Mouse (Mus musculus) MEL (cell line): ENCODE results near the gene Olfr1396. TPM values are rescaled to one million over a fixed set of nuclear protein-coding genes. Genes with fewer than 3 reads are reported as not detected.

ENCODE experiments used
- DNase-seq: peaks from one replicate; pipeline ENCODE4 v3.0.0; 2011; ENCODE audit warnings: low read depth, low spot score
- H3K27ac ChIP-seq: 2 replicates; pipeline ENCODE4 v1.5.1; 2012; ENCODE audit warnings: low read depth, mild to moderate bottlenecking, control low read depth, low read length, moderate library complexity; ENCODE audit not compliant: control insufficient read depth
- H3K27me3 ChIP-seq, 2 experiments: fragments of 150-350 bp in 1 of 2; sonication (generic) in 1 of 2; 2 replicates each; pipeline ENCODE4 v1.6.1; 2012; ENCODE audit warnings: low read length in 2 of 2, mild to moderate bottlenecking in 2 of 2, improper control_type of control experiment in 1 of 2, moderate library complexity in 1 of 2; ENCODE audit not compliant: insufficient read depth in 2 of 2, control insufficient read depth in 1 of 2
- H3K36me3 ChIP-seq, 2 experiments: 2 replicates each; pipeline ENCODE4 v1.6.1; 2012 to 2014; ENCODE audit warnings: low read length in 2 of 2, improper control_type of control experiment in 1 of 2, inconsistent platforms in 1 of 2, mild to moderate bottlenecking in 1 of 2; ENCODE audit not compliant: insufficient read depth in 2 of 2, control insufficient read depth in 1 of 2
- H3K4me1 ChIP-seq, 2 experiments: fragments of 150-350 bp in 1 of 2; sonication (generic) in 1 of 2; 2 replicates each; pipeline ENCODE4 v1.6.1; 2012; ENCODE audit warnings: low read length in 2 of 2, improper control_type of control experiment in 1 of 2, mild to moderate bottlenecking in 1 of 2; ENCODE audit not compliant: insufficient read depth in 2 of 2, control insufficient read depth in 1 of 2
- H3K4me3 ChIP-seq, 2 experiments: fragments of 150-350 bp in 1 of 2; sonication (generic) in 1 of 2; 2 replicates each; pipeline ENCODE4 v1.5.1; 2012; ENCODE audit warnings: low read depth in 2 of 2, low read length in 2 of 2, mild to moderate bottlenecking in 2 of 2, moderate library complexity in 2 of 2, control low read depth in 1 of 2, improper control_type of control experiment in 1 of 2; ENCODE audit not compliant: control insufficient read depth in 1 of 2, insufficient read depth in 1 of 2
- H3K79me2 ChIP-seq: 2 replicates; pipeline ENCODE4 v1.6.1; 2012; ENCODE audit warnings: mild to moderate bottlenecking, low read length, moderate library complexity; ENCODE audit not compliant: control insufficient read depth, poor library complexity, insufficient read depth
- H3K9ac ChIP-seq: 2 replicates; pipeline ENCODE4 v1.6.1; 2012; ENCODE audit warnings: low read depth, mild to moderate bottlenecking, control low read depth, low read length, moderate library complexity; ENCODE audit not compliant: control insufficient read depth, poor library complexity, severe bottlenecking
- H3K9me3 ChIP-seq: fragments of 150-350 bp; sonication (generic); replicated peaks from 2 replicates; pipeline ENCODE4 v1.6.1; 2012; ENCODE audit warnings: mild to moderate bottlenecking, low read length, improper control_type of control experiment, moderate library complexity; ENCODE audit not compliant: insufficient read depth
- CHD1 ChIP-seq: IDR thresholded peaks from 2 replicates; pipeline ENCODE4 v1.6.1; 2012; ENCODE audit warnings: low read depth, mild to moderate bottlenecking, inconsistent platforms, low read length, improper control_type of control experiment
- ELF1 ChIP-seq: IDR thresholded peaks from 2 replicates; pipeline ENCODE4 v1.6.1; 2014; ENCODE audit warnings: low read depth, mild to moderate bottlenecking, inconsistent platforms, low read length, improper control_type of control experiment, moderate library complexity
- EP300 ChIP-seq, 2 experiments: IDR thresholded peaks; 2 replicates each; pipeline ENCODE4 v1.6.1; 2011; ENCODE audit warnings: improper control_type of control experiment in 2 of 2, low read length in 2 of 2, low read depth in 1 of 2, mild to moderate bottlenecking in 1 of 2
- ETS1 ChIP-seq: IDR thresholded peaks from 2 replicates; pipeline ENCODE4 v1.6.1; 2012; ENCODE audit warnings: low read depth, mild to moderate bottlenecking, inconsistent platforms, low read length, improper control_type of control experiment, moderate library complexity
- GATA1 ChIP-seq: IDR thresholded peaks from 2 replicates; pipeline ENCODE4 v1.6.1; 2011; ENCODE audit warnings: low read depth, low read length, improper control_type of control experiment
- KAT2A ChIP-seq: conservative IDR thresholded peaks from 2 replicates; pipeline ENCODE4 v1.6.1; 2012; ENCODE audit warnings: low read depth, low read length, improper control_type of control experiment, inconsistent platforms
- MAX ChIP-seq: IDR thresholded peaks from 2 replicates; pipeline ENCODE4 v1.6.1; 2011; ENCODE audit warnings: low read length, improper control_type of control experiment
- MXI1 ChIP-seq: IDR thresholded peaks from 2 replicates; pipeline ENCODE4 v1.6.1; 2011; ENCODE audit warnings: mild to moderate bottlenecking, low read depth, low read length, improper control_type of control experiment
- MYB ChIP-seq: IDR thresholded peaks from 2 replicates; pipeline ENCODE4 v1.6.1; 2011; ENCODE audit warnings: mild to moderate bottlenecking, low read depth, low read length, improper control_type of control experiment
- NELFE ChIP-seq: IDR thresholded peaks from 2 replicates; pipeline ENCODE4 v1.6.1; 2011; ENCODE audit warnings: low read depth, low read length, improper control_type of control experiment
- POLR2A ChIP-seq, 2 experiments: IDR thresholded peaks; 2 replicates each; pipeline ENCODE4 v1.6.1; 2011 to 2012; ENCODE audit warnings: low read length in 2 of 2, mild to moderate bottlenecking in 2 of 2, control low read depth in 1 of 2, improper control_type of control experiment in 1 of 2, low read depth in 1 of 2, moderate library complexity in 1 of 2; ENCODE audit not compliant: control insufficient read depth in 1 of 2, insufficient read depth in 1 of 2, poor library complexity in 1 of 2
- POLR2AphosphoS2 ChIP-seq: IDR thresholded peaks from 2 replicates; pipeline ENCODE4 v1.6.1; 2011; ENCODE audit warnings: low read length, improper control_type of control experiment
- RAD21 ChIP-seq: IDR thresholded peaks from 2 replicates; pipeline ENCODE4 v1.6.1; 2011; ENCODE audit warnings: mild to moderate bottlenecking, low read depth, low read length, improper control_type of control experiment
- RCOR1 ChIP-seq: IDR thresholded peaks from 2 replicates; pipeline ENCODE4 v1.6.1; 2012; ENCODE audit warnings: low read depth, mild to moderate bottlenecking, inconsistent platforms, low read length, improper control_type of control experiment
- SIN3A ChIP-seq: IDR thresholded peaks from 2 replicates; pipeline ENCODE4 v1.6.1; 2012; ENCODE audit warnings: low read length, improper control_type of control experiment, inconsistent platforms
- SMC3 ChIP-seq: IDR thresholded peaks from 2 replicates; pipeline ENCODE4 v1.6.1; 2011; ENCODE audit warnings: low read depth, low read length, improper control_type of control experiment
- TBP ChIP-seq: IDR thresholded peaks from 2 replicates; pipeline ENCODE4 v1.8.0; 2011; ENCODE audit warnings: low read depth, low read length, improper control_type of control experiment
- TCF12 ChIP-seq: IDR thresholded peaks from 2 replicates; pipeline ENCODE4 v1.6.1; 2014; ENCODE audit warnings: low read depth, mild to moderate bottlenecking, inconsistent platforms, low read length, improper control_type of control experiment, moderate library complexity
- USF1 ChIP-seq: IDR thresholded peaks from 2 replicates; pipeline ENCODE4 v1.6.1; 2014; ENCODE audit warnings: low read depth, mild to moderate bottlenecking, inconsistent platforms, low read length, improper control_type of control experiment, moderate library complexity
- USF2 ChIP-seq, 2 experiments: IDR thresholded peaks; 2 replicates each; pipeline ENCODE4 v1.6.1; 2011 to 2012; ENCODE audit warnings: improper control_type of control experiment in 2 of 2, low read length in 2 of 2, borderline replicate concordance in 1 of 2, inconsistent platforms in 1 of 2, low read depth in 1 of 2, mild to moderate bottlenecking in 1 of 2; ENCODE audit not compliant: insufficient read depth in 1 of 2
- ZC3H11A ChIP-seq: IDR thresholded peaks from 2 replicates; pipeline ENCODE4 v1.6.1; 2012; ENCODE audit warnings: low read depth, mild to moderate bottlenecking, inconsistent platforms, low read length, improper control_type of control experiment
- ZKSCAN1 ChIP-seq: IDR thresholded peaks from 2 replicates; pipeline ENCODE4 v1.6.1; 2012; ENCODE audit warnings: low read depth, mild to moderate bottlenecking, inconsistent platforms, low read length, improper control_type of control experiment, moderate library complexity
- ZNF384 ChIP-seq: IDR thresholded peaks from 2 replicates; pipeline ENCODE4 v1.6.1; 2012; ENCODE audit warnings: low read depth, mild to moderate bottlenecking, inconsistent platforms, low read length, improper control_type of control experiment
- polyA plus RNA-seq, 2 experiments: library from polyadenylated mRNA; stranded (reverse) in 1 of 2; unstranded in 1 of 2; fragments of >175 nt in 1 of 2; fragments of >200 nt in 1 of 2; gene quantifications; 2 replicates each; pipeline versions ENCODE4 v1.2.1 to v1.2.4; 2012; ENCODE audit warnings: low replicate concordance in 2 of 2, low read depth in 1 of 2; ENCODE audit not compliant: insufficient read length in 2 of 2, insufficient read depth in 1 of 2, missing spikeins in 1 of 2
- total RNA-seq: library from RNA; depleted of rRNA; stranded (reverse); fragments of 300-350 nt; gene quantifications from 2 replicates; pipeline ENCODE4 v1.2.3, GENCODE M21; 2012

The Olfr1396 gene
- total and polyA plus RNA-seq, 3 experiments: 0.06 TPM; not detected in 2

GRCm38 (mm10) chr11:49092786-49093185 is 21.9 kb downstream of the Olfr1396 start (continued):
- no peak for TF ChIP-seq ETS1

DNA sequence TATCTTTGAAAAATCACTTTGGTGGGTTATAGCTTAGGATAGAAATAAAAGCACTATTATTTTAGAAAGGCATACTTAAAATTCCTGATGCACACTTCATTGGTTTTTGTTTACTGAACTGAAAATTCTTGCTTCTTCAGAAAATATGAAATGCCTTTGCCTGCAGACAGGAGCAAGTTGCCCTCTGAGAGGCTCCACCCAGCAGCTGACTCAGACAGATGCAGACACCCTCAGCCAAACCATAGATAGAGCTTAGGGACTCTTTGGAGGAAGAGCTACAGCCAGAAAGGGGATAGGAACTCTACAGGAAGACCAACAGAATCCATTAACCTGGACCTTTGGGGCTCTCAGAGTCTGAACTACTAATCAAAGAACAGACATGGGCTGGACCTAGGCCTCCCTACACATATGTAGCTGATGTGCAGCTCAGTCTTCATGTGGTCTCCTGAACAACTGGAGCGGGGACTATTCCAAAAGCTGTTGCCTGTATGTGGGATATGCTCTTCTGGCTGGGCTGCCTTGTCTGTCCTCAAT is 22.6 kb downstream of the Olfr1396 start:
- no peaks in the 10 kb centered on the region for H3K9me3 ChIP-seq
- TF ChIP-seq TCF12 (0 out of 2 replicates have a peak, but pooled peaks have one; percentile 6), GATA1 (0 out of 2 replicates have a peak, but pooled peaks have one; percentile 5), MAX (0 out of 2 replicates have a peak, but pooled peaks have one; percentile 12), EP300 (IDR thresholded peaks at IDR 0.05; ENCODE audit: low read depth in 1 of 2, low read length in 2 of 2) (0 out of 4 replicates have a peak, but pooled peaks of 1 of the 2 experiments have one; percentile 12), ETS1 (peak; percentile 54; the same call in 1 of the 2 replicates), NELFE (no peak)
- TF ChIP-seq, all 39 proteins: peak for 5
- H3K4me1 ChIP-seq: peaks cover 42 to 47% of the 10 kb centered on the region in 2 experiments
- no peaks in the 10 kb centered on the region for H3K27me3 ChIP-seq
- peak overlapping the region; percentile 1 for H3K9ac ChIP-seq
- H3K4me3 ChIP-seq: no peak overlapping the region
- peak; percentile 63 for DNase-seq
- H3K79me2 ChIP-seq: no peaks in the 10 kb centered on the region
- peak overlapping the region; percentile 66 for H3K27ac ChIP-seq
- H3K36me3 ChIP-seq: peaks cover 6 to 50% of the 10 kb centered on the region in 2 experiments; a peak in 3 of 4 replicates

DNA sequence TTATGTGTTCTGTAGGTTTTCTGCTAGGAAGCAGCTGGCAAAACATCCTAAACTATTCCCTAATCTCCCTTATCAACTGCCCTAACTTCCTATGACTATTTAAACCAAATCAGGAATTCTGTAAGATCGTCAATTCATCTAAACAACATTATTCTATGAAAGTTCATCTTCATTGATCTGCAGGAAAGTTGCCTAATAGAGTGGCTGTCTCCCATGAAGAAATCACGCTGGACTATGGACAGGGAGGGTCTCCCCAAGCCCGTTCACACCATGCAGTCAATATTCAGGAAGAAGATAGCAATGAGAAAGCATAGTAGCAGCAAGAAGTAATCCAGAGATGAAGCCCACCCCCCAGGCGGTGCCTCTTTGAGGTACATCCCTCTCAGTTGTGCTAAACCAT is 23.5 kb downstream of the Olfr1396 start:
- DNase-seq: no peak
- H3K36me3 ChIP-seq: peaks cover 6 to 60% of the 10 kb centered on the region in 2 experiments; a peak in 3 of 4 replicates
- no peak overlapping the region for H3K4me3 ChIP-seq
- no peaks in the 10 kb centered on the region for H3K9me3 ChIP-seq
- H3K9ac ChIP-seq: no peak overlapping the region
- H3K4me1 ChIP-seq: peaks cover 51% of the 10 kb centered on the region in 2 experiments
- no peaks in the 10 kb centered on the region for H3K27me3 ChIP-seq
- H3K79me2 ChIP-seq: no peaks in the 10 kb centered on the region
- H3K27ac ChIP-seq: no peak overlapping the region
- no peak for TF ChIP-seq USF1
- no peak for TF ChIP-seq ZNF384
- no peak for TF ChIP-seq KAT2A
- TF ChIP-seq POLR2AphosphoS2: no peak
- TF ChIP-seq EP300 (IDR thresholded peaks at IDR 0.05; ENCODE audit: low read depth in 1 of 2, low read length in 2 of 2): no peak
- no peak for TF ChIP-seq TBP
- no peak for TF ChIP-seq RCOR1
- TF ChIP-seq CHD1: no peak
- TF ChIP-seq MXI1: no peak
- TF ChIP-seq ETS1: no peak
- no peak for TF ChIP-seq POLR2A (IDR thresholded peaks at IDR 0.05; ENCODE audit: control insufficient read depth in 1 of 2, insufficient read depth in 1 of 2, low read depth in 1 of 2, low read length in 2 of 2, poor library complexity in 1 of 2)
- no peak for TF ChIP-seq ELF1
- no peak for TF ChIP-seq ZC3H11A
- TF ChIP-seq TCF12: no peak
- TF ChIP-seq SIN3A: no peak
- no peak for TF ChIP-seq USF2 (IDR thresholded peaks at IDR 0.05; ENCODE audit: borderline replicate concordance in 1 of 2, insufficient read depth in 1 of 2, low read depth in 1 of 2, low read length in 2 of 2)
- TF ChIP-seq ZKSCAN1: no peak
- no peak for TF ChIP-seq RAD21
- no peak for TF ChIP-seq SMC3
- no peak for TF ChIP-seq MYB
